Mouse (Mus musculus) lung, postnatal 4 days (tissue): ENCODE measurements around the gene Tsr1.

Experiments used
- DNase-seq, 2 experiments: peaks; one replicate each; pipeline ENCODE4 v3.0.0; 2021

The Tsr1 gene

GRCm38 (mm10) chr11:74897678-74898516 is at the start of gene Tsr1:
TSS of gene Tsr1 (plus strand) at chr11:74898071.
- DNase-seq, result peak; percentile 94 to 96

GRCm38 (mm10) chr11:74850998-74851661 is 46.7 kb upstream of the Tsr1 start:
- peak in 1 of 2 experiments; percentile 22 for DNase-seq

DNA sequence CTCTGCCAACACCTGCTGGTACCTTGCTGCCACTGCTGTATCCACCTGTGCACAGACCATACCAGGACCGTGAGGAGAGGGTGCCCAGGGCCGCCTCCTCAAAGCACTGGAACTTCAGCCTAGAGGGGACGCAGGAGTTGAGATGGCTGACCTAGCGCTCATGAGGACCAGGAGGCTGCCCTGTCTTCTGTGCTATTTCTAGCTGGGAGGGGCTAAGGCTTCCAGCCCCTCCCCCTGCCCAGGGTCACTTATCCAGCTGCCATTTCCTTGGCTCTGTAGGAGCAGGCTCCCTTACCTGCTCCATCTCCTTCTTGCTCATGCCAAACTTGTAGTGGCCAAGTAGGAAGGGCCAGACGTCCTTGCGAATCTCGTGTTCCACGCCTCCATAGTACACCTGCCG is 40.1 kb upstream of the Tsr1 start:
- DNase-seq, result no peak

GRCm38 (mm10) chr11:74862129-74862528 is 35.7 kb upstream of the Tsr1 start:
- DNase-seq, result no peak

GRCm38 (mm10) chr11:74863471-74863870 is 34.4 kb upstream of the Tsr1 start:
- peak; percentile 43 to 45 for DNase-seq

- DNase-seq, result no peak
These were observed 33.5 kb upstream of the Tsr1 start for GRCm38 (mm10) chr11:74864421-74864820.

DNA sequence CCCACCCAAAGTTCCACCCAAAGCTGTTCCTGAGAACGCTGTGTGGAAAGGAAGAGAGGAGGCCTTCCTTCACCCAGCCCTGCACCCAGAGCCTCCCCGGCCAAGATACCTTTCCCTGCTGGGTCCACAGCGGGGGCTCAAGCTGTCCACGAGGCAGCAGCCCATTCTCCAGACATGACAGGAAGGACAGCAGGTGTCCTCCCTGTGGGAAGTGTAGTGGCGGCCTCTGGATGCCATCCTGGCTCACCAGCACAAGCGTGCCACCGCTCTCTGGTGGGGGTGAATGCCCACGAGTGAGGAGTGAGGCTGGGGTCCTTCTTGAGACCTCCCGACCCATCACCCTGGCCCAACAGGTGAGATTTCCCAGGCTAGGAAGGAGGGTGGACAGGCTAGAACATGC is 32.6 kb upstream of the Tsr1 start:
- DNase-seq, result no peak

DNA sequence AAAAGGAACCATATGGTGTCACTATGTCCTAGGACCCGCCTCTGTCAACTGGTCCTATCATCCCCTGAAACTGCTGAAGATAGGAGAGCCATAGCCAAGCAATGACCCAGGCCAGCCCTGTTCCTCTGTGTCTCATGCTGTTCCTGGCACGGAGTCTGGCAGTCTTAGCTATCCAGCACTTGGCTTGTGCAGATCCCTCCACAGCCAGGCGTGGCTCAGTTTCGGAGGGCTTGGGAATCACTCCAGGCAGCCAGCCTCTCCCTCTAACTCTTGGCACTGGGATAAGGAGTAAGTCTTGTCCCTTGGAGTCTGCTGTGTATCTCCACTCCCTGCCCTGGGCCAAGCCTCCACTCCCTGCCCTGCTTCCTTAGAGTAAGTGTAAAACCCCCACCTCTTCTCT is 31.2 kb upstream of the Tsr1 start:
- peak; percentile 61 to 84 for DNase-seq

DNA sequence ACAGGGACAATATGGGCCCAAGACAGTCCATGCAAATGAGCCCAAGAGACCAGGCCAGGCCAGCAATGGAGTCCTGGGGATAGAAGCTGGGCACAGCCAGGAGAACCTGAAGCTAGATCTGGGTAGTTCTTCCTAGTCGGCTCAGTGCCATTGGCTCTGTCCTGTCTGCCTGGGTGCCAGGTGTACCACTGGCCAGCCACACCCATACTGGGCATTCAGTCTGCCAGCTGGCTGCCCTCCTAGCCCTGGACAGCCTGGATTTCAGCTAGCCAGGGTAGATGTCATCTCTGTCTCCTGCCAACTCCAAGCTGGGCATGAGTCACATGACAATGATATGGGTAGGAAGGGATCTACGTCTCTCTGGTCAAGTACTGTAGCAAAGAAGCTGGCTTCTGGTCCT is 30.7 kb upstream of the Tsr1 start:
- peak in 1 of 2 experiments; percentile 25 for DNase-seq

- peak in 1 of 2 experiments; percentile 22 for DNase-seq
These were observed 29.7 kb upstream of the Tsr1 start for GRCm38 (mm10) chr11:74868046-74868760.

- DNase-seq, result peak in 1 of 2 experiments; percentile 10
These were observed 28.3 kb upstream of the Tsr1 start for GRCm38 (mm10) chr11:74869603-74870002.

DNA sequence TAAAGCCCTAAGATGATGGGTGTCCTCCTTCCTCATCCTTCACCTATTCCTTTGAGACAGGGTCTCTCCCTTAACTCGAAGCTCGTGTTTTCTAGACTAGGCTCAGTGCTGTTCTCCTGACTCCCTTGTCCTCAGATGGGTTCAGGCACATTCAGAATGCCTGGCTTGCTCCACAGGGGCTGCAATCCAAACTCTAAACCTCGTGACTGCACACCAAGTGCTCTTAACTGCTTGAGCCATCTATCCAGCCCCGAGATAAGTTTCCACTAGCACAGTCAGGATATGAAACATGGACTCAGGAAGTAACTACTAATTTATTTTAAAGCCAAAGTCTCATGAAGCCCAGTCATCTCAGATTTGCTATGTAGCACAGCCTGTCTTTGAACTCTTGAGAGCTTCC is 27.3 kb upstream of the Tsr1 start:
- DNase-seq, result peak; percentile 27 to 39

DNA sequence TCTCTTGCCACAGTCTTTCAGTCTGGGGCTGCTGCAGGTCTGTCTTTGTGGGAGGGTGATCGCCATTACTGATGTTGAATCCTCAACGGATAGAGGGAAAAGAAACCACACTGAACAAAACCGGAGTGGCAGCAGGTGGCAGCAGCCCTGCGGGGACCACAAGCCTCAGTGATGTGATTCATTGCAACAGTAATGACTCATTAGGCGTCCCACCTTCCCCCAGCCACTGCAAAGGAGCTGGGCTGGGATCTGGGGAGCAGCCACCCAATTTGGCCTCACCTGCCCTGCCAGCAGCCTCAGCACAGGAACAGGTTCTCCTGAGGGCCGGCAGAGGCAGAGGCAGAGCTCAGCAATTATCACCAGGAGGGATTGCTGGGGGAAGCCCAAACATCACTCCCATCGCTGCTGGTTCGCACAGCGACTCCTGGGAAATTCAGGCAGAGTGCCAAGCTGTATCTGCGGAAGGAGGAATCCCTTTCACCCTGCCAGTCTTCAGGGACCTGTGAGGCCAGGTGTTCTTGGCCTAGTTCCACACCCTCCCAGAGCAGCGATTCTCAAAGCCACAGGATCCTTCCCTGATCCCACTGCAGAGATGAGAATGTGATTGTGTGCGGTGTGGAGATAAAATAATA is 26.8 kb upstream of the Tsr1 start:
- DNase-seq, result peak in 1 of 2 experiments; percentile 44

DNA sequence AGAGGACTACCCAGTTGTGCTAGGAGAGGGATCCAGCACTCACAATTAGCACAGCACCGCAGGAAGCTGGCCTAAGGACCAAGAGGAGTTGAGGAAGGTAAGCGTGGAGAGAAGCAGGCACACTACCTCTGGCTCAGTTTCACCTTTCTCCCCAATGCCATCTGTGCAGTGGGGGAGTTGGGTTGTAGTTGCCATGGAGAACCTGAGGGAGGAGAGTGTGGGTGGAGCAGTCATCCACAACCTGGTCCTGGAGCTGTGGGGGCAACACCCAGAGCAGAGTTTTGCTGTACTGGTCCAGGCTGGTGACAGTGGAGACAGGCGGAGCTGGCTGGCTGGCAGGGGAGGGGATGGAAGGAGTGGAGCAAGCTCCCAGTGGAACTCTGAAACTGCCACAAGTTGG is 23.2 kb upstream of the Tsr1 start:
- peak in 1 of 2 experiments; percentile 13 for DNase-seq

DNA sequence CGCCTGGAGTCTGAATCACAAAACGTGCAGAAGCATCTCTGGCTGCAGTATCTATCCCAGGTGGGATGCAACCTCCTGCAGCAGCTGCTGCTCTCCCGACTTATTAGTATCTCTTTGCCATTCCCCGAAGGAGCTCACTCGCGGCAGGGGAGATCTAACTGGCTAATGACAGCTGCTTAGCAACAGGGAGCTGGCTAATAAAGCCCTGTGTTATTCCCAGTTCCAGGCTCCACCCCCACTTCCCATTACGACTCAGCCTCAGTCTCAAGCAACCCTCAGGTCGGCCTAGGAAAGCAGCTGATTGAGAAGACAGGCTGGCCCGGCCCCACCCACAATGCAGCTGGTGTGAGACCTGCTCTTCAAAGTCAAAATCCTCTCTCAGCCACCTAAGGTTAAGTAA is 21.1 kb upstream of the Tsr1 start:
- peak; percentile 44 to 50 for DNase-seq

- DNase-seq, result no peak
These were observed 16.9 kb upstream of the Tsr1 start for GRCm38 (mm10) chr11:74880999-74881398.

DNA sequence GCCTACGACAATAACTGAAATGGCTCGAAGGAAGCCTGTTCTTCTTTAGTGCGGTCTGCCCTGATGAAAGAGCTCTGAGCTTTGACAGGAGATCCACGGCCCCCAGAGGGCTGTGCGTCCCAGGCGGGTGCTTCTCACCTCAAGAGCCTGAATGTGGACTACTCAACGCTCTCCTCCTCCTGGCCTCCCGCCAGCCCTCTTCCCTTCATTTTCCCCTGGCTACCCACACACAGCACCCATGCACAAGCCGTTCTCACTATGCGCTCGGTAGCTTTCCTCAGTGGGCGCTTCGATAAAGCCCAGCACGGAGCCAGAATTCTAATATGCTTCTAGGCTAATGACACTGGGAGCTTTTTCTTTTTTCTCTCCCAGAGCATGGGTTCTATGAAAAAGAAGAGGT is 15.9 kb upstream of the Tsr1 start:
- no peak for DNase-seq

DNA sequence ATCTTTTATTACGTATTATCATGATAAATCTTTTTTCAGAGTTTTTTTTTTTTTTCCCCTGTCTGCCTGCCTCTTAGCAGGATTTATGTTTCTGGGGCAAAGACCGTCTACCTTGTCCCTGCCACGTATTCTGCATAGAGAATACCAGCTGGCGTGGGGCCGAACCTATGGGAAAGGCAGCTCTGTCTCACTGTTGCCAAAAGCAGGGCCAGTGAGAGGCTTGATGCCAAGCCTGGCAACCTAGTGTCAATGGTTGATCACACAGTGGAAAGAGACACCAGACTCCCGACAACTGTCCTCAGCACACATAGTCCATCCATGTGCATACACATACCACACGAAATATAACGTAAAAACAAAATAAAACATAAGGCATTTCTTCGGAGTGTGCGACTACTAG is 14.8 kb upstream of the Tsr1 start:
- no peak for DNase-seq

DNA sequence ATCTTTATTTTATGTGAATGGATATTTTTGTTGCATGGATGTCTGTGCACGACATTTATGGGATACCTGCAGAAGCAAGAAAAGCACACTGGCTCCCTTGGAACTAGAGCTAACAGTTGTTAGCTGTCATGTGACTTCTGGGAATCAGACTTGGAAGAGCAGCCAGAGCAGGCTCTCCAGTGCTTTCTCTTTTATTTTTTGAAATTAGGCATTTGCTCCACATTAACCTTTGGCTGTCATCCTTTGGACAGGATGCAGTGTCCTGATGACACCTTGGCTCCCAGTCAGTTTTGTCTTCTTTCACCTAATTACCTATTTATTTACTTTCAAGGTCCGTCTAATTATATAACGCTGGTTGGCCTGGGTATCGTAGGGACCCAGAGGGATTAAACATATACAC is 3.3 kb upstream of the Tsr1 start:
- DNase-seq, result no peak

DNA sequence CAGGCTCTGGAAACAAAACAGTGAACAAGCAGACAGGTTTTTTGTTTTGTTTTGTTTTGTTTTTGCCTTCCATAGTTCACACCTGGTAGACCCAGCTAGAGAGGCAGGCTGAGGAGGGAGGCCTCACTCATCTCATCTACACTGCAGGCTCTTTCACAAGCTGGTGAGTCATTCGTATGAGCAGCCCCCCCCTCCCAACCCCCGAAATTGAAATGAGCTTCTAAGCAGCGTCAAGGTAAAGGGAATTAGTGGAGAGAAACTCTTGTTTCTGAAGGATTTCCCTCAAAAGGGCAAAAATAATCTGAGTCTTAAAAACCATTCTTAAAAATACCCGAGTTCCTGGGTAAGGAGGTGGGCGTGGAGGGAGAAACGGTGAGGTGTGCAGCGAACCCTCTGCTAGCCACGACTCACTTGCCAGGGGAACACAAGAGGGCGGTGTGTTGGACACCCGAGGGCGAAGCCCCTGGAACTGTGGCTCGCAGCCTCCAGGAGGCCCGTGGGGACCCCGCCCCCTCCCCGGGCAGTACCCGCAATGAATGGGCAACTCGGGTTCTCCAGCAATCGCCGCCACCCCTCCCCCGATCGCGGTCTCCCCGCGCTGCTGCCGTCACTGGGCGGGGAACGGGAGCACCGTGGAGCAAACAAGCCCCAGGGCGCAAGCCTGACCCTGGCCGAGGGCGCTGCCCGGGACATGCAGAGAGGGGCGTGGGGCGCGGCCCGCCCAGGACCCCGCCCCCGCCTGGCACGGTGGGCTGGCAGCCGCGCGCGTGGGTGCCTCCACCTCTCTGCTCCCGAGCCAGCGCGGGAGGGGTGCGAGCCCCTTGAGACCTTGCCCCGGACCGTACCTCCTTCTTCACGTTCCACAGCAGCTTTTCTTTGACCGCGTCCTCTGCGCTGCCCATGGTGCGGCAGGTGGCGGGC is 1.6 kb upstream of the Tsr1 start:
- peak; percentile 72 to 79 for DNase-seq

DNA sequence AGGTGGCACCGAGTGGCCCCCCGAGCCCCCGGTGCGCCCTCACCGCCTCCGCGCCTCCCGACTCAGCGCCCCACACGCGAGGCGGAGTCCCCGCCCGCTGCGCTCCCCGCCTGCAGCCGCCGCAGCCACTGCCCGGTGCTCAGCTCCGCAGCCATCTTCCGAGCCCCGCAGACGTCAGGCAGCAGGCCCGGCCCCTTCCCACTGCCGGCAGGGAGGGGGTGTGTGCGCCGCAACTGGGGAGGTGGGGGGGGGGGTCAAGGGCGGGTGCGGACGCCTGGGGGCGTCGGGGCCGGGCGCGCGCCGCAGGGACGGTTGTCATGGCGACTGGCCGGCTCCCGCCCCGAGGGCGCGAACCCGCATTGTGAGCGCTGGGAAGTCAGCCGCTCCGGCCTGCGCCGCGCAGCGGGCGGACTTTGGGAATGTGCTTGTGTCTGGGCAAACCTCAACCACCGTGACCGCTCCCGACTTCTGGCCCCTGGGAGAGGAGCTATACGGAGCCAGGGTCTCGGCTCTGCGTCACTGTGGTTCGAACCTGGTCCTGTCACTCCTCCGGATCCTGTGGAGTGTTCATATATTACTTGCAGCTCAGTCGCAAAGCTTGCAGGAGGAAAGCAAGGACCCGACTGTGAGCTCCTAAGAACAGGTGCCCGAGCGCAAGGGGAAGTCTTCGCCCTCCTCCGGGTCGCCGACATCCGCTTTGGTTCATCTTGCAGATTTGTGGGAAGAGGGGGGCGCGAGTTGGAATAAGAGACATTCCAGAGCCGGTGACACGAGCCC is 782 bp upstream of the Tsr1 start, which contains the start of gene Sgsm2:
Gene Sgsm2, minus strand, starts transcription at position 160 of the 777 bp plus-strand sequence.
- peak; percentile 69 to 81 for DNase-seq
